Mouse (Mus musculus): ENCODE measurements around the gene Rab20. TPM values are rescaled to one million over a fixed set of nuclear protein-coding genes. Genes with fewer than 3 reads are reported as not detected.

Gene Rab20
- total RNA-seq, 1 experiment = 2.2 TPM

DNA sequence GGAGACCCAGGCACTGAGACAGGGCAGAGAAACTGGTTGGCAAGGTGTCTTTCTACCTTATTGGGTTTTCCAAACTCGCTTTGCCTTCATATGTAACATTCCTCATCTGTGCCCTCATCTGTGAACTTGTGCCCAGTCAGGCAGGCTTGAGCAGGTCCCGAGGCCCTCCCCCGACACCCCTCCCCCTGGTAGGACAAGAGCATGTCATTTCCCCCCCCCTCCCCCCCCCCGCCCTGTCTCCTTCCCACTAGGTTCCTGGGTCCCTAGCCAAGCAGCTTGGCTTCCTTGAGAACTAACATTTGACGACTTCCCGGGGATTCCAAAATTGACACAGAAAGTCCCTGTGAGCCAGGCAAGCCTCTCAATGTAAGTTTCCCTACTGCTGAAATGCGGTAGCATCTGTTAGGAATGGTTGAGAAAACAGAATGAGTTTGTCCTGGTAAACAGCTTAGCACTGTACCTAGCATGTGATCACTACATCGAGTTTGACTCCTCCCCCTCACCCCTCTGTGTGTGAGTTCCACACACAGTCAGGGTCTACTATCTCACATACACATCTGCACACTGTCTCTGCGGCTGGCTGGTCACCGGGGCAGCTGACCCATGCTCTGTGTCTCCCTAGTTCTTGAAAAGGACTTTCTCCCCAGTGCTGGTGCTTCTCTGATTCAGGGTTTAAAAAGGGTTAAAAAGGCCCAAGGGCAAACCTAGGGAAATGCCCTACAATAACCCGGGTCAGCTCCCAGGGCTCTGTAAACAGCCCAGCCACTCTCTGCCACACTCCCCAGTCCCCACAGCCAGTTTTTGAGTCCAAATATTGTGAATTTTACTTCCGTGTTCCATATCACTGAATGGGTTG is 20.3 kb downstream of the Rab20 start:
- H3K27ac ChIP-seq (ENCODE audit: insufficient read depth, low read depth, low read length, poor library complexity, severe bottlenecking) = no peak overlapping the region
- DNase-seq (ENCODE audit: low read depth, low spot score) = no peak
- no peaks in the 10 kb centered on the region for H3K9me3 ChIP-seq (ENCODE audit: control insufficient read depth, insufficient read depth, low read depth, low read length)
- TF ChIP-seq ZNF384 (IDR thresholded peaks at IDR 0.05; ENCODE audit: low read depth, low read length) = no peak
- no peak for TF ChIP-seq CHD2 (IDR thresholded peaks at IDR 0.05; ENCODE audit: low read depth, low read length)
- TF ChIP-seq ZC3H11A (IDR thresholded peaks at IDR 0.05; ENCODE audit: borderline replicate concordance, low read depth, low read length) = no peak
- TF ChIP-seq HCFC1 (IDR thresholded peaks at IDR 0.05; ENCODE audit: borderline replicate concordance, insufficient read depth, low read length) = no peak
- TF ChIP-seq MAFK (IDR thresholded peaks at IDR 0.05; ENCODE audit: insufficient read depth, low read depth, low read length) = no peak
- no peaks in the 10 kb centered on the region; a peak in 1 of 4 replicates for H3K4me1 ChIP-seq (ENCODE audit: control insufficient read depth in 2 of 2, insufficient read depth in 2 of 2, low read length in 2 of 2, poor library complexity in 1 of 2)
- no peaks in the 10 kb centered on the region for H3K36me3 ChIP-seq (ENCODE audit: control insufficient read depth, insufficient read depth, low read length, poor library complexity, severe bottlenecking)
- H3K4me3 ChIP-seq (ENCODE audit: insufficient read depth in 1 of 2, low read depth in 1 of 2, low read length in 2 of 2, poor library complexity in 1 of 2, severe bottlenecking in 1 of 2) = no peak overlapping the region
- H3K9ac ChIP-seq (ENCODE audit: insufficient read depth, low read depth, low read length, poor library complexity, severe bottlenecking) = no peak overlapping the region
- in situ Hi-C loops (cut with MboI; ENCODE audit: low sequenced_read_pairs in 2 of 2, unreplicated experiment in 2 of 2) = no loop called here

DNA sequence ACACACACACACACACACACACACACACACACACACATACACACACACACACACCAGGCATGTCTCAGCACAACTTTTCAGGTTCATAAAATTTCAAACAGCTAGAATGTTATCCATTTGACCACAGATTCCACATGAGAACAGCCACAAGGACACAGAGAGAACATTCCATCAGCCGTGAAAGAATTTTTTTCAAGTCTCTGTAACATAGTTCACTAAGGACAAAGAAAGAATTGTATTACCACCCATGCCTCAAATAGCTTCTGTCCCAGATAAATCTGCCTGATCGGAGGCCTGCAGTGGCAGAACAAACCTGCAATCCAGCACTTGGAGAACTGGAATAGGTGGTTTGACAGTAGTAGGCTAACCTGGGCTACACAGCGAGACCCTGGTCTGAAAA is 21.2 kb downstream of the Rab20 start:
- no peak for DNase-seq (ENCODE audit: low read depth, low spot score)
- Histone ChIP-seq H3K4me1 (ENCODE audit: control insufficient read depth in 2 of 2, insufficient read depth in 2 of 2, low read length in 2 of 2, poor library complexity in 1 of 2) (no peaks in the 10 kb centered on the region; a peak in 1 of 4 replicates), H3K9ac (ENCODE audit: insufficient read depth, low read depth, low read length, poor library complexity, severe bottlenecking) (no peak overlapping the region), H3K4me3 (ENCODE audit: insufficient read depth in 1 of 2, low read depth in 1 of 2, low read length in 2 of 2, poor library complexity in 1 of 2, severe bottlenecking in 1 of 2) (no peak overlapping the region), H3K36me3 (ENCODE audit: control insufficient read depth, insufficient read depth, low read length, poor library complexity, severe bottlenecking) (no peaks in the 10 kb centered on the region), H3K9me3 (ENCODE audit: control insufficient read depth, insufficient read depth, low read depth, low read length) (no peaks in the 10 kb centered on the region), H3K27ac (ENCODE audit: insufficient read depth, low read depth, low read length, poor library complexity, severe bottlenecking) (no peak overlapping the region)
- TF ChIP-seq ZNF384 (IDR thresholded peaks at IDR 0.05; ENCODE audit: low read depth, low read length) = no peak
- TF ChIP-seq MAFK (IDR thresholded peaks at IDR 0.05; ENCODE audit: insufficient read depth, low read depth, low read length) = no peak
- no peak for TF ChIP-seq ZC3H11A (IDR thresholded peaks at IDR 0.05; ENCODE audit: borderline replicate concordance, low read depth, low read length)
- no peak for TF ChIP-seq HCFC1 (IDR thresholded peaks at IDR 0.05; ENCODE audit: borderline replicate concordance, insufficient read depth, low read length)
- TF ChIP-seq CHD2 (IDR thresholded peaks at IDR 0.05; ENCODE audit: low read depth, low read length) = no peak
- in situ Hi-C loops (cut with MboI; ENCODE audit: low sequenced_read_pairs in 2 of 2, unreplicated experiment in 2 of 2) = no loop called here

DNA sequence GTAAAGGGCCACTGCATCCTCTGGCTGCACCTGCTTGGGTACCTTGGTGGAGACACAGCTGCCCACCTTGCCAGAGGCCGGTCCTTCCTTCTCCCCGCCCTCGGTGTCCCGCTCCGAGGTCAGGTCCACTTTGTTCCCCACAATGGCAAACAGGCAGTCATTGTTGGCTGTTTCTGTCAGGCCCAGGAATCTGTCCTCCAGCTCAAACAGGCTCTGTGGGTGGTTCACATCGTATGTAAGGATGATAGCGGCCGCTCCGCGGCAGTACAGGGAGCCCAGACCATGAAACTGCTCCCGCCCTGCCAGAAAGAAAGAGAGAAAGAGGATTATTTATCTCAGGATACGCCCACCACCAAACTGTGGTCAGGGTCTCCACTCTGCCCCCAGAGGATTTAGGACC is 24.3 kb downstream of the Rab20 start:
- Histone ChIP-seq H3K9me3 (ENCODE audit: control insufficient read depth, insufficient read depth, low read depth, low read length) (no peaks in the 10 kb centered on the region), H3K36me3 (ENCODE audit: control insufficient read depth, insufficient read depth, low read length, poor library complexity, severe bottlenecking) (no peaks in the 10 kb centered on the region), H3K4me3 (ENCODE audit: insufficient read depth in 1 of 2, low read depth in 1 of 2, low read length in 2 of 2, poor library complexity in 1 of 2, severe bottlenecking in 1 of 2) (no peak overlapping the region), H3K9ac (ENCODE audit: insufficient read depth, low read depth, low read length, poor library complexity, severe bottlenecking) (no peak overlapping the region), H3K27ac (ENCODE audit: insufficient read depth, low read depth, low read length, poor library complexity, severe bottlenecking) (no peak overlapping the region), H3K4me1 (ENCODE audit: control insufficient read depth in 2 of 2, insufficient read depth in 2 of 2, low read length in 2 of 2, poor library complexity in 1 of 2) (no peaks in the 10 kb centered on the region)
- no peak for DNase-seq (ENCODE audit: low read depth, low spot score)
- TF ChIP-seq HCFC1 (IDR thresholded peaks at IDR 0.05; ENCODE audit: borderline replicate concordance, insufficient read depth, low read length) (no peak), ZNF384 (IDR thresholded peaks at IDR 0.05; ENCODE audit: low read depth, low read length) (no peak), CHD2 (IDR thresholded peaks at IDR 0.05; ENCODE audit: low read depth, low read length) (no peak), MAFK (IDR thresholded peaks at IDR 0.05; ENCODE audit: insufficient read depth, low read depth, low read length) (no peak), ZC3H11A (IDR thresholded peaks at IDR 0.05; ENCODE audit: borderline replicate concordance, low read depth, low read length) (no peak)
- in situ Hi-C loops (cut with MboI; ENCODE audit: low sequenced_read_pairs in 2 of 2, unreplicated experiment in 2 of 2) = no loop called here

DNA sequence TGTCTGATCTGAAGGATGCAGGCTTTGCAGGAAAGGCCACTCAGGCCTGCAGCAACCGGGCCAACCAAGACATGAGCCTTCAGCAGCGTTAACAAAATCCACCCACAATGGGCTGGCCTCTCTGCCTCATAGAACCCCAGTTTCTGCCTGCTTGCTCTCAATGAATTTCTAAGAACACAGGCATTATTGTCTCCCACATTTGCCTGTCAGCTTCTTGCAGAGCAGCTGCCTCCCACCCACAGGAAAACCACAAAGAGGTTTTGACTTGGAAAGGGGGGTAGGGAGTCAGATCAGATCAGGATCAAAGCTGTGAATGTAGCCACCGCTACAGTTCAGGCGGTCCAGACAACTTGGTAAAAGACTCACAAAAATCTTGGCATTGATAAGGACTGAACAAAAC is 25.5 kb downstream of the Rab20 start:
- Histone ChIP-seq H3K4me3 (ENCODE audit: insufficient read depth in 1 of 2, low read depth in 1 of 2, low read length in 2 of 2, poor library complexity in 1 of 2, severe bottlenecking in 1 of 2) (no peak overlapping the region), H3K4me1 (ENCODE audit: control insufficient read depth in 2 of 2, insufficient read depth in 2 of 2, low read length in 2 of 2, poor library complexity in 1 of 2) (no peaks in the 10 kb centered on the region), H3K9me3 (ENCODE audit: control insufficient read depth, insufficient read depth, low read depth, low read length) (no peaks in the 10 kb centered on the region), H3K27ac (ENCODE audit: insufficient read depth, low read depth, low read length, poor library complexity, severe bottlenecking) (no peak overlapping the region), H3K36me3 (ENCODE audit: control insufficient read depth, insufficient read depth, low read length, poor library complexity, severe bottlenecking) (no peaks in the 10 kb centered on the region), H3K9ac (ENCODE audit: insufficient read depth, low read depth, low read length, poor library complexity, severe bottlenecking) (no peak overlapping the region)
- no peak for DNase-seq (ENCODE audit: low read depth, low spot score)
- TF ChIP-seq HCFC1 (IDR thresholded peaks at IDR 0.05; ENCODE audit: borderline replicate concordance, insufficient read depth, low read length) (no peak), ZC3H11A (IDR thresholded peaks at IDR 0.05; ENCODE audit: borderline replicate concordance, low read depth, low read length) (no peak), MAFK (IDR thresholded peaks at IDR 0.05; ENCODE audit: insufficient read depth, low read depth, low read length) (no peak), CHD2 (IDR thresholded peaks at IDR 0.05; ENCODE audit: low read depth, low read length) (no peak), ZNF384 (IDR thresholded peaks at IDR 0.05; ENCODE audit: low read depth, low read length) (no peak)
- in situ Hi-C loops (cut with MboI; ENCODE audit: low sequenced_read_pairs in 2 of 2, unreplicated experiment in 2 of 2) = no loop called here

Data from ES-E14 (cell line).